Mouse (Mus musculus): ENCODE measurements around the gene Igdcc4.

GRCm38 (mm10) chr9:65146001-65146400 lies 44.7 kb downstream of the Igdcc4 start:
- no peak for TF ChIP-seq CTCF (IDR thresholded peaks at IDR 0.05; ENCODE audit: control insufficient read depth, insufficient read depth, insufficient read length)
- TF ChIP-seq MYOD1 (IDR thresholded peaks at IDR 0.05; ENCODE audit: control insufficient read depth, insufficient read length, low read depth), result no peak
- TF ChIP-seq MAX (IDR thresholded peaks at IDR 0.05), result no peak
- TF ChIP-seq USF1 (IDR thresholded peaks at IDR 0.05; ENCODE audit: low read depth), result no peak
- TF ChIP-seq CEBPB (IDR thresholded peaks at IDR 0.05; ENCODE audit: low read depth), result no peak

Data from C2C12 (cell line).